Mouse (Mus musculus) embryonic facial prominence, embryonic 10.5 days (tissue): ENCODE results near the gene Tada2b. TPM values are rescaled to one million over a fixed set of nuclear protein-coding genes. Genes with fewer than 3 reads are reported as not detected.

Source experiments
- DNase-seq: peaks from one replicate; pipeline ENCODE4 v3.0.0-alpha.2; 2017; ENCODE audit warnings: low spot score
- H3K27ac ChIP-seq: fragments of 300-500 bp; sonication (generic); replicated peaks from 2 replicates; pipeline ENCODE4 v1.5.1; 2016; ENCODE audit warnings: mild to moderate bottlenecking
- H3K27me3 ChIP-seq: fragments of 300-500 bp; sonication (generic); replicated peaks from 2 replicates; pipeline ENCODE4 v1.6.1; 2016; ENCODE audit warnings: low read depth, mild to moderate bottlenecking; ENCODE audit not compliant: poor library complexity, severe bottlenecking
- H3K36me3 ChIP-seq: fragments of 300-500 bp; sonication (generic); replicated peaks from 2 replicates; pipeline ENCODE4 v1.6.1; 2016; ENCODE audit warnings: mild to moderate bottlenecking, moderate library complexity
- H3K4me1 ChIP-seq: fragments of 300-500 bp; sonication (generic); 2 replicates; pipeline ENCODE4 v1.6.1; 2016
- H3K4me3 ChIP-seq: fragments of 300-500 bp; sonication (generic); 2 replicates; pipeline ENCODE4 v1.5.1; 2016; ENCODE audit warnings: mild to moderate bottlenecking, moderate library complexity
- H3K9me3 ChIP-seq: fragments of 300-500 bp; sonication (generic); 2 replicates; pipeline ENCODE4 v1.6.1; 2016; ENCODE audit warnings: mild to moderate bottlenecking
- WGBS: fragments of 180-500 bp; shearing (Covaris S2); methylation state at CpG from one replicate; pipeline ENCODE4 v1.1.7; 2016; 5-methylcytosine and 5-hydroxymethylcytosine counted together
- polyA plus RNA-seq: library from polyadenylated mRNA; unstranded; fragments of >200 nt; fragmentation: Nextera tagmentation; extraction: Ambion mirVana; gene quantifications from 2 replicates; pipeline ENCODE4 v1.2.1, GENCODE M21; 2016

Tada2b gene
- polyA plus RNA-seq, 1 experiment from 2014 or later = 1.3 TPM

DNA sequence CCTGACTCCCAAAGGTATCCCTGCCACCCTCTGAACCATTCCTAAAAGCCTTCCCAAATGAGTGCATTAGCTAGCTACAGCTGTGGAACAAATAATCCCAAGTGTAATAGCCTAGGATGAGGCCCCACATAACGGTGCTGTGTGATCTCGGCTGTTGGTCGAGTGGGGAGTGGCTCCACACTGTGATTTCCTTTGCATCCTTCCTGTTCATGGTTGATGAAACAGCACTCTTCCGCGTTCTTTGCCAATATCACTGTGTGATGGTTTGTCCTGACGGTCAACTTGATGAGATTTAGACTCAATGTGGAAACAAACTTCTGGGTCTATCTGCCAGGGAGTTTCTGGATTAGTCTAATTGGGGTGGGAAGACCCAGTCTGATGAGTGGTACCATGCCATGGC lies 31.3 kb downstream of the Tada2b start:
- Histone ChIP-seq H3K27ac (no peak overlapping the region), H3K27me3 (0 out of 2 replicates have a peak, but pooled peaks cover 10% of the 10 kb centered on the region), H3K36me3 (no peaks in the 10 kb centered on the region), H3K4me1 (peaks cover 33% of the 10 kb centered on the region), H3K4me3 (no peak overlapping the region), H3K9me3 (no peaks in the 10 kb centered on the region)
- WGBS = 90% methylated on average over 6 of the region's 6 CpGs
- DNase-seq = no peak

DNA sequence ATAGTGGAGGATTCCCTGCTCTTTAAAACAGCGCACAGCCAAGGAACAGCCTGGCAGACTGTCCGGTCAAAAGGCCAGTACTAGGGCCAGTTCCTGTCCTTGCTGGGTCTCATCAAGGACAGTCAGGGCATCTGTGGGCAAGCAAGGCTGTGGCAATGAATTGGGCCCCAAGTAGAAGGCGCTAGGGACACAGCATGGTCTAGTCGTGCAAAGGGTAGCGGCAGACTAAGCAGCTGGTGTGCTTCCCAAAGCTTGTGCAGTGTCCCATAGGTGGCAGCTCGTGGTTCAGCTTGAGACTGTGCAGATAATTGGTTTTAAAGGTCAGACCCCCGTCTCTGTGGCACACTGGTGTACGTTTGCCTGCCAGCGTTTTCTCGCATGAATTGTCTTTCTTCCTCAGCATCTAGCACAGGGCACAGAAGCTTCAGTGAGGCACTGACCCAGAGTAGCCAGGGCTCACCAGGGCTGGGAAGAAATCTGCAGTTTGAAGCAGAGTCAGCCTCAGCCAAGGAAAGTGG lies 32.2 kb downstream of the Tada2b start:
- 71% methylated on average over 10 of the region's 10 CpGs for WGBS
- no peak for DNase-seq

DNA sequence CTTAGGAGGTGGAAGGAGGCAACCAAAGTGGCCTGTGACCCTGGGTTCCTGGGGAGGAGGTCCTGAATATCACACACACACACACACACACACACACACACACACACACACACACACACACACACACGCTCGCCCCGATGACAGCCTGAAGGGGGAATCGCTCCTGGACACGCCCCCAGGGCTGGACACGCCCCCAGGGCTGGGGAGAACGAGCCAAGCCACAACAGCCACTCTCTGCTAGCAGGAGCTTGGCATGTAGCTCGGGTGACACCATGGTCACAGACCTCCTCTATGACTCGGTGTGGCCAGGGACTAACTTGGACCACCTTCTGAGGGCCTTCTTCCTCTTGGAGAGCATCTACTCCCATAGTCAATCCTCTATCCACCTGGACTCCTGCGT lies 33.0 kb downstream of the Tada2b start:
- Histone ChIP-seq H3K36me3 (no peaks in the 10 kb centered on the region), H3K9me3 (no peaks in the 10 kb centered on the region), H3K27ac (no peak overlapping the region), H3K4me1 (peaks cover 33% of the 10 kb centered on the region), H3K27me3 (0 out of 2 replicates have a peak, but pooled peaks cover 5% of the 10 kb centered on the region), H3K4me3 (no peak overlapping the region)
- 30% methylated on average over 10 of the region's 10 CpGs for WGBS
- peak; percentile 33 for DNase-seq

More for the DNA sequence above, 32.2 kb downstream of the Tada2b start:
- Histone ChIP-seq H3K4me3 (no peak overlapping the region), H3K36me3 (no peaks in the 10 kb centered on the region), H3K27ac (no peak overlapping the region), H3K27me3 (0 out of 2 replicates have a peak, but pooled peaks cover 6% of the 10 kb centered on the region), H3K9me3 (no peaks in the 10 kb centered on the region), H3K4me1 (peaks cover 33% of the 10 kb centered on the region)

DNA sequence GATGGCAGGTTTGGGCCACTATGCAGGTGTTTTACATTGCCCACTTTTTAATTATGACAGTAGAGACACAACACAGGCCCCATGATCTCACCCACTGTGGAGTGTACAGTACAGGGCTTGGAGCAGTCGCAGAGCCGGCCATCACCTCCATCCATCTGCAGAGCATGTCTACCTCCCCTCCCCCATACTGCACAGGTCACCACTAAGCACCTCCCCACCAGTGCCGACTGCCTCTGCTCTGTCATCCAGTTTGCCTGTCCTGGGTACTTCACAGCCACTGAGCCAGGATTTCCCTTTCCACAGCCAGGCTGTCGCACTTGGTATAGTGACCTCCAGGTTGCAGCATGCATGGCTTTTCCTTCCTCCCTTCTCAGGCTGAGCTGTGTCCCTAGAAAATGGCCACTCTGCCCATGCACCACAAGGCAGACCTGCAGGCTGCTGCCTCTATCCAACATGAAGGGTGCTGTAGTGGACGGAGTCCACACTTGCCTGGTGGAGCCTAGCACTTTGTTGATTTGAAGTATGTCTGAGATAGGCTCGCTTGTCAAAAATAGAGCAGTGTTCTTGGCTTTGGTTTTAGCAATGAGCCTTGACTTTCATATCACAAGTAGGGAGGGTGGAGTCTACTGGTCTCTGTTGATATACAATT lies 34.3 kb downstream of the Tada2b start:
- Histone ChIP-seq H3K4me3 (no peak overlapping the region), H3K9me3 (no peaks in the 10 kb centered on the region), H3K27ac (no peak overlapping the region), H3K36me3 (no peaks in the 10 kb centered on the region), H3K4me1 (peaks cover 44% of the 10 kb centered on the region), H3K27me3 (peaks cover 13% of the 10 kb centered on the region)
- DNase-seq = no peak
- 79% methylated on average over 6 of the region's 6 CpGs for WGBS

DNA sequence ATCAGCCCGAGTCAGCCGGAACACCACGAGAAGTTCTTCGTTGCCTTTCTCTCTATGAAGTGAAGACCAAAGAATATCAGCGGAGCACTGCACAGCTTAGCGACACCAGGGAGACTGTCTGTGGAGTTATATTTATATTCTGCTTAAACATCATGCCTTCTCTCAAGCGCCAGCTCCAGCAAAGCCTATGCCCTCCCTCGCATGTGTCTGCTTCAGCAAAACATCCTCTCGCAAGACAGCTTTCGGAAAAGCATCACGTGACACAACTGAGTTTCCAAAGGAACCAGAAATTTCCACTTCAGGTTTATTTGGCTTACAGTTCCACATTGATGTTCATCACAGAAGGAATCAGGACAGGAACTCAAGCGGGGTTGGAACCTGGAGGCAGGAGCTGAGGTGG lies 36.2 kb downstream of the Tada2b start:
- 95% methylated on average over 12 of the region's 12 CpGs for WGBS
- Histone ChIP-seq H3K27ac (no peak overlapping the region), H3K27me3 (peaks cover 22% of the 10 kb centered on the region), H3K4me1 (peaks cover 50% of the 10 kb centered on the region), H3K36me3 (no peaks in the 10 kb centered on the region), H3K9me3 (no peaks in the 10 kb centered on the region), H3K4me3 (no peak overlapping the region)
- DNase-seq = no peak

DNA sequence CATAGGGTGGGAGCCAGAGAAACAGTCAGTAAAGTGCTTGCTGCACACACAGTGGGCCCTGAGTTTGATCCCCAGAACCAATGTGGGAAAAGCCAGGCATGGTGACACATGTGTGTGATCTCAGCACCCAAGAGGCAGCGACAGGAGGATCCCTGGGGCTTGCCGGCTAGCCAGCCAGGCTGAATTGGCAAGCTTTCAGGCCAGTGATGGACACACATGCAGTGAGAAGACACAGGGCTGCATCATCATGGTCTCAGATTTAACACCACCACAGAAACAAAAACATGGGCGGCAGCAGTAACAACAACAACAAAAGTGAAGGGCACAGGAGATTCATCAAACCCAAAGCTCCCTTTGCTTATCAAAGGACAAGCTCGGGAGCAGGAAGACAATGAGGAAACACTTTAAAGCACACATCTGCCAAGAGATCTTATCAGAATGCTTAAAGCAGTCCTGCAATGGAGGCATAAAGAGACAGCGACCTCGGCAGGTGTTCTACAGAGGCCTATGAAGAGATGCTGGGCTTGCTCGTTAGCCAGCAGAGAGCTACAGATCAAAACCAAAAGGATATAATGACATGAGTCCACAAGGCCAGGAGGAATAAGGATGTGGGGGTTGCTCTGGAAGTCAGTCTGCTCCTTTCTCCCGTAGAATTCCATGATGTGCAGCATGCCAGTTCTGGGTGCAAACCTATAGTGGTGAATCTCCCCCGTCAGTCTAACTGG lies 37.8 kb downstream of the Tada2b start:
- WGBS = 50% methylated on average over 9 of the region's 9 CpGs
- Histone ChIP-seq H3K4me3 (no peak overlapping the region), H3K9me3 (no peaks in the 10 kb centered on the region), H3K27me3 (peaks cover 22% of the 10 kb centered on the region), H3K4me1 (peaks cover 43% of the 10 kb centered on the region), H3K36me3 (no peaks in the 10 kb centered on the region), H3K27ac (no peak overlapping the region)
- no peak for DNase-seq

DNA sequence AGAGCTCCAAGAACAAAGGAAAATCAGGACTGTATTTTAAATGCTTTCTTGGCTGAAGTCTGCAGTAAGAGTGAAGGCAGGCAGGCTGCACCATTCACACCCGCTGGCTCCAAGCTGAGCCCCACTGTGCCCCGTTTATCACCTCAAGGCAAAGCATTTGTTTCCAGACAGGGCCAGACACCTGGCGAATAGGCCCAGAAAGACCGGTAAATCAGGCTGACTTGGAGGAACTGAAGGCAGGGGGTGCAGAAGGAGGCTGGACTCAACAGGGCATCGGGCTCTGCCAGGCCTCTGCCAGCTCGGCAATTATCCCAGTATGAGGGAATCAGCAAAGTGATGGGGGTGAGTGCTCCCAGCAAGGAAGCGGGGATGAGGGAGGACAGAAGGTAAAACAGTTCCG lies 39.1 kb downstream of the Tada2b start:
- H3K4me1 ChIP-seq = peaks cover 30% of the 10 kb centered on the region
- DNase-seq = no peak
- H3K4me3 ChIP-seq = no peak overlapping the region
- H3K9me3 ChIP-seq = no peaks in the 10 kb centered on the region
- peaks cover 22% of the 10 kb centered on the region for H3K27me3 ChIP-seq
- 28% methylated on average over 8 of the region's 8 CpGs for WGBS
- no peaks in the 10 kb centered on the region for H3K36me3 ChIP-seq
- H3K27ac ChIP-seq = no peak overlapping the region; the same call in 1 of the 2 replicates

DNA sequence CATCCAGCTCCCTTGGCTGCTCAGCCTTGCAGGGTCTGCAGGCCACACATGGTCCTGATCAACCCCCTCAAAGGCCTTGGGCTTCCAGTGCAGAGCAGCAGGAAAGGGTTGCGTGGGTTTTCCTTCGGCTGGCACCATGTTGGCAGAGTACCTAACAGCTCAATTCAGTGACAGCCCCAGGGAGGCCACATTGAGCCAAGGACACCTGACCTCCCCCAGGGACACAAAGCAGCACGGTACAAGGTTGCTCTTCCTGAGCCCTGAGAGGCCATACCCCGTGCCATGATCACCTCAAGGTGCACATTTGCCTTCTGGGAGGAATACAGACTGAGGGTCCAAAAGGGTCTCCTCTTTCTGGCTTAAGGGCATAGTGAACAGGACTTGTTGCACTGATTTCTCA lies 39.5 kb downstream of the Tada2b start:
- Histone ChIP-seq H3K4me3 (no peak overlapping the region), H3K36me3 (no peaks in the 10 kb centered on the region), H3K27me3 (peaks cover 22% of the 10 kb centered on the region), H3K9me3 (no peaks in the 10 kb centered on the region), H3K27ac (no peak overlapping the region), H3K4me1 (peaks cover 26% of the 10 kb centered on the region)
- 46% methylated on average over 4 of the region's 4 CpGs for WGBS
- no peak for DNase-seq

DNA sequence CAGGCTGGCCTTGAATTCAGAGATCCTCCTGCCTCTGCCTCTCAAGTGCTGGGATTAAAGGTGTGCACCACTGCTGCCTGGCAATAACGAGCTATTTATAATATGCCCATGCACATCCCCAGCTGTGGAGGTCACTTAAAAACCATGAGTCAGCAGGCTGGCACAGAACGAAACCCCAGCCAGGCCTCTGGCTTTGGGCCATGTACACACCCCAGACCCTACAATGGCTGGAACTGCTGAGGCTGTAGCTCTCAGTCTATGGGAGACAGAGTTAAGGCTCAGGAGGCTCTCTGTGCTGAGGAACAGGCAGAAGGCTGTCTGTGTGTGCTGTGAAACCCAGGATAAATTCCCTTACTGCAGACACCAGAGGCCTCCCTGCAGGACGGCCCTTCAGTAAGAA lies 43.3 kb downstream of the Tada2b start:
- no peak for DNase-seq
- Histone ChIP-seq H3K36me3 (no peaks in the 10 kb centered on the region), H3K4me1 (peaks cover 13% of the 10 kb centered on the region), H3K4me3 (no peak overlapping the region), H3K27ac (no peak overlapping the region), H3K27me3 (peaks cover 18% of the 10 kb centered on the region), H3K9me3 (no peaks in the 10 kb centered on the region)
- WGBS = 78% methylated on average over 3 of the region's 3 CpGs

DNA sequence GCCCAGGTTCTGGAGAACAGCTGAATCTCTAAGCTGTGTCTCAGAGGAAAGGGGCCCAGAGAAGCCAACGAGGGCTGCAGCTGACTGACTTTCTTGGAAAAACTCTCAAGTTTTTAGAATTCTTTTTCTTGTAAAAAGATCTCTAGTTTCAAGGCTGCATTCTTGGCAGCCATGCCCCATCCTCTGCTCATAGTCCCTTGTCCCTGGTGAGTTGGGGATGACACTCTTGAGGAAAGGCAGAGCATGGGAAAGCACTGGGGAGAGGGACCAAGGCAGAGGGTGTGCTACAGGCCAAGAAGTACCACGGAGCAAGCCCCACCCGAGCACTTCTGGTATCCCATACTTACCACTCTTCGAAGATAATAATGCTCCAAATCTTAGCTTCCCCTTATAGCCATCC lies 47.2 kb downstream of the Tada2b start:
- Histone ChIP-seq H3K4me1 (peaks cover 9% of the 10 kb centered on the region), H3K27ac (no peak overlapping the region), H3K36me3 (no peaks in the 10 kb centered on the region), H3K4me3 (no peak overlapping the region), H3K9me3 (no peaks in the 10 kb centered on the region), H3K27me3 (no peaks in the 10 kb centered on the region)
- 88% methylated on average over 4 of the region's 4 CpGs for WGBS
- no peak for DNase-seq

DNA sequence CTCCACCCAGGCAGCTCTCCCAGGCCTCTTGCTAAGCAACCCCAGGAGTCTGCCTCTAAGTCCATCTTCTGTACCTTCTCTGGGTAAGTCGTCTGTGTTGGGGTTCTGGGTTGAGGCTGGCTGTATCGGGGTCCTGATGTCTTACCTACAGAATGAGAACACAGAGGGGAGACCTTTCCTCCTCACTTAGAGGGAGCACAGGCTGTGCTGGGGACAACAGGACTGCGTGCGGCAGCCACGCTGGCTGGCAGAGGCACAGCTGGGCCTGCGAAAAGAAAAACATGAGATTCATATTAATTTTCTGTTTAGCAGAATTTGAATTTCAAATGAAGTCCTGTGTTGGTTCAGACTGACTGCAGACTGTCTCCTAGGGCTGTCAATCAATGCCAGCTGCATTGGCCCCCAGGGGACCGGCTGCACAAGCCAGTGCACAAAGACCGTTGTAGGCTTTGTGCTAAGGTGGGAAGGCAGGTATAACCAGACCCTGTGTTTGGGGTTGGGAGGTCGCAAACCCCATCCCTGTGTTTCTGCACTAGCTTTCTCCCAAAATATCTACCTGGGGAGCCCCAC lies 49.6 kb downstream of the Tada2b start:
- DNase-seq = no peak
- no peaks in the 10 kb centered on the region for H3K9me3 ChIP-seq
- peaks cover 22% of the 10 kb centered on the region for H3K4me1 ChIP-seq
- H3K4me3 ChIP-seq = no peak overlapping the region
- no peaks in the 10 kb centered on the region for H3K27me3 ChIP-seq
- 65% methylated on average over 9 of the region's 9 CpGs for WGBS
- no peaks in the 10 kb centered on the region for H3K36me3 ChIP-seq
- H3K27ac ChIP-seq = no peak overlapping the region

DNA sequence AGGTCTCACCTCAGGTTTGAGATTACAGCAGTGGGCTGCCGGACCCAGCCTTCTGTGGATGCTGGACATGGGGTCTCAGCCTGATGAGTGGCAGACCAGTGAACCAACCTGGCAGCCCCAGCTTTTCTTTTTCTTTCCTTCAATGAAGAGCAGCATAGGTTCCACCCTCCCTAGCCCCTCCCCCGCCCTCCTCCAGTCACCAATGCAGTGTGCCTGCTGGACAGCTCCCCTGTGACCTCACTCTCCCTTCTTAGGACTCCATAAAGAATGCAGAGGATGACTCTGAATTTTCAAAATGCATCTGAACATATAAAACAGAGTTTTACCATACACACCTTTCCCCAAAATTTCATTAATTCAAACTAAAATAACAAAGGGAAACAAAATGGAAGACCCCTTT lies 52.4 kb downstream of the Tada2b start:
- Histone ChIP-seq H3K9me3 (no peaks in the 10 kb centered on the region), H3K27me3 (no peaks in the 10 kb centered on the region), H3K27ac (no peak overlapping the region), H3K36me3 (no peaks in the 10 kb centered on the region), H3K4me3 (no peak overlapping the region), H3K4me1 (peaks cover 30% of the 10 kb centered on the region)
- DNase-seq = peak; percentile 51
- 37% methylated on average over 2 of the region's 2 CpGs for WGBS

DNA sequence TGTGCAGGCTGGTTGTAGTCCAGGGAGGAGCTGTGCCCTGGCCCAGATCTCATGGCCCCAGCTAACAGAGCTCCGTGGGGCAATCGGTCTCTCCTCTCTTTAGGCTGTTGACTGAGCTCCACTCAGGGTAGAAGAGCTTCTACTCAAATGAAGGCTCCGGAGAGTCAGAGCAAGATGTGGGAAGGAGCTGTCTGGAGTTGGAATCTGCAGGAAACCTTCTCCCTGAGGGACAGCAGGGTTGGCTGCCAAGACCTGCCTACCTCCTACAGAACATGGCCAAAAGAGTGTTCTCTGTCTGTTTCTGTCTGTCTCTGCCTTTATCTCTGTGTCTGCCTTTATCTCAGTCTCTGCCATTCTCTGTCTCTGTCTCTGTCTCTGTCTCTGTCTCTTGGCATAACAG lies 54.5 kb downstream of the Tada2b start:
- H3K36me3 ChIP-seq = no peaks in the 10 kb centered on the region
- H3K27ac ChIP-seq = no peak overlapping the region
- H3K27me3 ChIP-seq = no peaks in the 10 kb centered on the region
- no peak overlapping the region for H3K4me3 ChIP-seq
- WGBS = 89% methylated on average over 3 of the region's 3 CpGs
- H3K4me1 ChIP-seq = peaks cover 26% of the 10 kb centered on the region
- no peaks in the 10 kb centered on the region for H3K9me3 ChIP-seq
- DNase-seq = no peak
